Mouse (Mus musculus): ENCODE measurements around the gene Olfr853. TPM values are rescaled to one million over a fixed set of nuclear protein-coding genes. Genes with fewer than 3 reads are reported as not detected.

Olfr853 gene
- total RNA-seq (2023), result not detected

GRCm38 (mm10) chr9:19540976-19541375 lies at the start of gene Olfr853:
Gene Olfr853 (minus strand): TSS chr9:19541076.

GRCm38 (mm10) chr9:19582317-19582716 lies 41.4 kb upstream of the Olfr853 start, which contains the start of gene Olfr855:
Gene Olfr855 (plus strand): TSS chr9:19582617.

GRCm38 (mm10) chr9:19567282-19567681 lies 26.4 kb upstream of the Olfr853 start, which contains the start of gene Olfr854:
Gene Olfr854 (minus strand): TSS chr9:19567382.

GRCm38 (mm10) chr9:19492995-19493394 lies 47.9 kb downstream of the Olfr853 start, which contains the start of gene Olfr851:
Gene Olfr851 (plus strand): TSS chr9:19493295.

Other genes starting within 250 kb of the Olfr853 start
- not detected for gene Olfr844, start 224.7 kb downstream of the Olfr853 start, total RNA-seq (2023)
- gene Olfr845, start 204.6 kb downstream of the Olfr853 start, total RNA-seq (2023), result not detected
- gene Olfr846, start 177.1 kb downstream of the Olfr853 start, total RNA-seq (2023), result not detected
- gene Olfr847, start 162.4 kb downstream of the Olfr853 start, total RNA-seq (2023), result not detected
- not detected for gene Olfr849, start 100.8 kb downstream of the Olfr853 start, total RNA-seq (2023)
- not detected for gene Olfr850, start 62.8 kb downstream of the Olfr853 start, total RNA-seq (2023)
- not detected for gene Olfr851, start 47.8 kb downstream of the Olfr853 start, total RNA-seq (2023)
- gene Olfr854, start 26.3 kb upstream of the Olfr853 start, total RNA-seq (2023), result not detected
- gene Olfr855, start 41.5 kb upstream of the Olfr853 start, total RNA-seq (2023), result not detected
- gene Zfp317, start 81.0 kb upstream of the Olfr853 start, total RNA-seq (2023), result 1 to 10 TPM; 7.5 to 8.6 TPM
- gene Olfr857, start 168.4 kb upstream of the Olfr853 start, total RNA-seq (2023), result not detected
- not detected for gene Olfr58, start 239.2 kb upstream of the Olfr853 start, total RNA-seq (2023)